Mouse (Mus musculus) stomach, embryonic 15.5 days (tissue): ENCODE data around the gene Gm21863. TPM values are rescaled to one million over a fixed set of nuclear protein-coding genes. Genes with fewer than 3 reads are reported as not detected.
"Not testable (repeated sequence)": the region's sequence is repeated elsewhere in the genome, so short reads cannot be mapped to it uniquely, and the experiment has no call there.

ENCODE experiments used
- ATAC-seq: fragments of 200-750 bp; cut with Nextera tagmentation; 2 replicates; pipeline ENCODE4 v1.8.0; 2017; ENCODE audit warnings: low read depth, moderate number of reproducible peaks, moderate TSS enrichment; ENCODE audit not compliant: insufficient read depth, low FRiP score
- H3K27ac ChIP-seq: fragments of 300-500 bp; sonication (generic); 2 replicates; pipeline ENCODE4 v1.5.1; 2015; ENCODE audit warnings: mild to moderate bottlenecking, inconsistent platforms
- H3K27me3 ChIP-seq: fragments of 300-500 bp; sonication (generic); replicated peaks from 2 replicates; pipeline ENCODE4 v1.6.1; 2015; ENCODE audit warnings: inconsistent platforms
- H3K36me3 ChIP-seq: fragments of 300-500 bp; sonication (generic); 2 replicates; pipeline ENCODE4 v1.6.1; 2015; ENCODE audit warnings: inconsistent platforms
- H3K4me1 ChIP-seq: fragments of 300-500 bp; sonication (generic); 2 replicates; pipeline ENCODE4 v1.6.1; 2015; ENCODE audit warnings: inconsistent platforms
- H3K4me2 ChIP-seq: fragments of 300-500 bp; sonication (generic); 2 replicates; pipeline ENCODE4 v1.6.1; 2015; ENCODE audit warnings: mild to moderate bottlenecking, inconsistent platforms
- H3K4me3 ChIP-seq: fragments of 300-500 bp; sonication (generic); replicated peaks from 2 replicates; pipeline ENCODE4 v1.5.1; 2015; ENCODE audit warnings: inconsistent platforms
- H3K9ac ChIP-seq: fragments of 300-500 bp; sonication (generic); 2 replicates; pipeline ENCODE4 v1.6.1; 2015; ENCODE audit warnings: inconsistent platforms
- H3K9me3 ChIP-seq: fragments of 300-500 bp; sonication (generic); 2 replicates; pipeline ENCODE4 v1.6.1; 2016; ENCODE audit warnings: inconsistent platforms
- WGBS: fragments of 180-500 bp; shearing (Covaris S2); methylation state at CpG from one replicate; pipeline ENCODE4 v1.1.7; 2015; 5-methylcytosine and 5-hydroxymethylcytosine counted together
- polyA plus RNA-seq: library from polyadenylated mRNA; unstranded; fragments of >200 nt; fragmentation: Nextera tagmentation; extraction: Ambion mirVana; gene quantifications from 2 replicates; pipeline ENCODE4 v1.2.1, GENCODE M21; 2015

Gene Gm21863
- not detected in 2 replicates for polyA plus RNA-seq

GRCm38 (mm10) chr12:19953869-19954555, at the start of gene Gm21863:
Gene Gm21863 (plus strand): TSS chr12:19954505.
- WGBS, result 19% methylated on average over 68 of the region's 75 CpGs
- H3K4me1 ChIP-seq, H3K27me3 ChIP-seq, H3K4me2 ChIP-seq, H3K9ac ChIP-seq, H3K4me3 ChIP-seq, H3K9me3 ChIP-seq, H3K27ac ChIP-seq, H3K36me3 ChIP-seq: not testable (repeated sequence)
- ATAC-seq, result peak; percentile 81; the same call in 1 of the 2 replicates

- not testable (repeated sequence) for H3K4me1 ChIP-seq, H3K9me3 ChIP-seq, H3K9ac ChIP-seq, ATAC-seq, H3K27me3 ChIP-seq, H3K27ac ChIP-seq, H3K36me3 ChIP-seq, H3K4me3 ChIP-seq, H3K4me2 ChIP-seq
- WGBS, result 31% methylated on average over 4 of the region's 4 CpGs
These were observed 26.3 kb upstream of the Gm21863 start for GRCm38 (mm10) chr12:19928049-19928448.
